Mouse (Mus musculus) limb, embryonic 14.5 days (tissue): Measurements from ENCODE around the gene Bche. TPM values are rescaled to one million over a fixed set of nuclear protein-coding genes. Genes with fewer than 3 reads are reported as not detected.

ENCODE experiments used
- ATAC-seq: fragments of 200-750 bp; cut with Nextera tagmentation; 2 replicates; pipeline ENCODE4 v1.8.0; 2017; ENCODE audit warnings: low read depth, moderate number of reproducible peaks, moderate TSS enrichment; ENCODE audit not compliant: low FRiP score
- DNase-seq: peaks from one replicate; pipeline ENCODE4 v3.0.0-alpha.2; 2015; ENCODE audit warnings: low spot score
- H3K27ac ChIP-seq: fragments of 300-500 bp; sonication (generic); replicated peaks from 2 replicates; pipeline ENCODE4 v1.5.1; 2014; ENCODE audit warnings: low read depth, mild to moderate bottlenecking, low read length, moderate library complexity, mixed read lengths
- H3K27me3 ChIP-seq: fragments of 300-500 bp; sonication (generic); 2 replicates; pipeline ENCODE4 v1.6.1; 2014; ENCODE audit warnings: low read length, mixed read lengths; ENCODE audit not compliant: control insufficient read depth, insufficient read depth
- H3K36me3 ChIP-seq: fragments of 300-500 bp; sonication (generic); 2 replicates; pipeline ENCODE4 v1.6.1; 2014; ENCODE audit warnings: mild to moderate bottlenecking, low read length, moderate library complexity, mixed read lengths; ENCODE audit not compliant: control insufficient read depth, insufficient read depth
- H3K4me1 ChIP-seq: fragments of 300-500 bp; sonication (generic); 2 replicates; pipeline ENCODE4 v1.6.1; 2014; ENCODE audit warnings: antibody characterized with exemption, low read length, mixed read lengths; ENCODE audit not compliant: control insufficient read depth, insufficient read depth
- H3K4me2 ChIP-seq: fragments of 300-500 bp; sonication (generic); replicated peaks from 2 replicates; pipeline ENCODE4 v1.6.1; 2014; ENCODE audit warnings: low read depth, mild to moderate bottlenecking, low read length, moderate library complexity; ENCODE audit not compliant: severe bottlenecking
- H3K4me3 ChIP-seq: fragments of 300-500 bp; sonication (generic); replicated peaks from 2 replicates; pipeline ENCODE4 v1.5.1; 2014; ENCODE audit warnings: low read length
- H3K9ac ChIP-seq: fragments of 300-500 bp; sonication (generic); 2 replicates; pipeline ENCODE4 v1.6.1; 2014; ENCODE audit warnings: mild to moderate bottlenecking, low read depth, low read length, moderate library complexity; ENCODE audit not compliant: severe bottlenecking
- H3K9me3 ChIP-seq: fragments of 300-500 bp; sonication (generic); 2 replicates; pipeline ENCODE4 v1.6.1; 2016; ENCODE audit warnings: low read length; ENCODE audit not compliant: control insufficient read depth
- POLR2A ChIP-seq: fragments of 200-500 bp; IDR thresholded peaks from 2 replicates; pipeline ENCODE4 v1.8.0; 2012; ENCODE audit warnings: inconsistent platforms, mild to moderate bottlenecking, moderate library complexity, borderline replicate concordance; ENCODE audit not compliant: insufficient read depth, insufficient read length; ENCODE audit errors: extremely low read depth
- WGBS: fragments of 180-500 bp; shearing (Covaris S2); extraction: QIAGEN DNeasy Blood & Tissue Kit; methylation state at CpG from one replicate; pipeline ENCODE4 v1.1.7; 2014; 5-methylcytosine and 5-hydroxymethylcytosine counted together
- polyA plus RNA-seq, 2 experiments: library from polyadenylated mRNA; depleted of rRNA in 1 of 2; stranded (reverse) in 1 of 2; unstranded in 1 of 2; fragments of >200 nt; fragmentation: Nextera tagmentation in 1 of 2; extraction: Ambion mirVana in 1 of 2; gene quantifications; 2 replicates each; pipeline versions ENCODE4 v1.2.1 to v1.2.3; 2012 to 2014

Bche gene
- polyA plus RNA-seq (2012; rRNA removed) = 1.5 and 1.7 TPM in 2 replicates
- polyA plus RNA-seq (2014; fragmentation: Nextera tagmentation; extraction: Ambion mirVana) = 3.9 and 4.0 TPM in 2 replicates

DNA sequence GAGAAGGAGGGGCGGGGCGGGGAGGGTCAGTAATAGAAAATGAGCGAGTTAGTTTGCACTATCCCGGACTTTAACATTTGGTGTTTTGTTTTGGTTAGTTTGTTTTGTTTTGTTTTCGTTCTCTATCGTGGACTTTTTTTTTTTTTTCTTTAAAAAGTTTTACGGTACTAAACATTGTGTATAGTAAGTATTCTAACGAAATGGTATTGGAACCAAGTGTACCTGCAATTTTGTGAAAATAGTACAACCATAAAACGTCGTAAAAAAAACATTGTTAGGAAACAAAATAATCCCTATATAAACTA, at the start of gene Bche:
TSS of gene Bche (minus strand) at position 6 of the 305 bp plus-strand sequence.
- WGBS = 10% methylated on average over 10 of the region's 10 CpGs
- DNase-seq (no peak), ATAC-seq (no peak)
- Histone ChIP-seq H3K36me3 (no peaks in the 10 kb centered on the region), H3K9me3 (no peaks in the 10 kb centered on the region), H3K4me3 (peak within 1 kb of the TSS; percentile 43), H3K9ac (peak within 1 kb of the TSS; percentile 60), H3K4me2 (peak within 1 kb of the TSS; percentile 58), H3K27me3 (no peaks in the 10 kb centered on the region), H3K27ac (no peak within 1 kb of the TSS), H3K4me1 (no peaks in the 10 kb centered on the region)
- TF ChIP-seq POLR2A = no peak

- TF ChIP-seq POLR2A = no peak
- no peaks in the 10 kb centered on the region for H3K27me3 ChIP-seq
- H3K27ac ChIP-seq = no peak overlapping the region
- no peaks in the 10 kb centered on the region for H3K9me3 ChIP-seq
- ATAC-seq (no peak), DNase-seq (no peak)
- no peaks in the 10 kb centered on the region for H3K4me1 ChIP-seq
- no peaks in the 10 kb centered on the region for H3K36me3 ChIP-seq
- no peak overlapping the region for H3K9ac ChIP-seq
- H3K4me2 ChIP-seq = no peak overlapping the region
- H3K4me3 ChIP-seq = no peak overlapping the region
These were observed 33.8 kb upstream of the Bche start for GRCm38 (mm10) chr3:73741998-73742397.

GRCm38 (mm10) chr3:73731677-73732076, 23.5 kb upstream of the Bche start:
- H3K4me3 ChIP-seq = no peak overlapping the region
- H3K4me1 ChIP-seq = no peaks in the 10 kb centered on the region
- H3K36me3 ChIP-seq = no peaks in the 10 kb centered on the region
- no peak overlapping the region for H3K4me2 ChIP-seq
- no peaks in the 10 kb centered on the region for H3K9me3 ChIP-seq
- WGBS = 50% methylated on average over 2 of the region's 2 CpGs
- DNase-seq (peak; percentile 71), ATAC-seq (no peak)
- H3K9ac ChIP-seq = no peak overlapping the region
- H3K27me3 ChIP-seq = no peaks in the 10 kb centered on the region
- no peak overlapping the region for H3K27ac ChIP-seq
- TF ChIP-seq POLR2A = no peak

- no peak for TF ChIP-seq POLR2A
- 75% methylated on average over 5 of the region's 5 CpGs for WGBS
- Histone ChIP-seq H3K27ac (no peak overlapping the region), H3K4me2 (no peak overlapping the region), H3K4me1 (no peaks in the 10 kb centered on the region), H3K9ac (no peak overlapping the region), H3K4me3 (no peak overlapping the region), H3K36me3 (no peaks in the 10 kb centered on the region), H3K9me3 (no peaks in the 10 kb centered on the region), H3K27me3 (no peaks in the 10 kb centered on the region)
- DNase-seq (no peak), ATAC-seq (no peak)
These were observed 21.3 kb upstream of the Bche start for GRCm38 (mm10) chr3:73729511-73729910.

DNA sequence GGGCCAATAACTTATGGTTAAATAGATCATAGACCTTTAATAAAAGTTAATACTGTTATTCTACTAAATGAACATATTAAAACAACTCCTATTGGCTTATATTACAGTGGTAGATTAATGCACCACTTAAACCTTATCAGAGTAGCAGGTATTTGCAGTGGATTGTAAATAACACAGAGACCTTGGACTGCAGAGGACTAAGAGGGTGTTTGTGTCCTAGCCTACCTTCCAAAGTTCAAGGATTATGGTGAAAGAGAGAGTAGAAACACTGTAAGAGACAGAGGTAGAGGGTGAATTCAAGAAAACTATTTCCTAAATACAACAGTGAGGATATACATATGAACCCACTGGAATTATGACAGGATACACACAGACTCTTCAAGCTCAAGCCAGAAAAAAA, 17.5 kb upstream of the Bche start:
- DNase-seq = no peak
- H3K27me3 ChIP-seq = no peaks in the 10 kb centered on the region
- ATAC-seq = no peak
- no peaks in the 10 kb centered on the region for H3K9me3 ChIP-seq
- H3K36me3 ChIP-seq = no peaks in the 10 kb centered on the region
- TF ChIP-seq POLR2A = no peak
- H3K4me3 ChIP-seq = no peak overlapping the region
- no peaks in the 10 kb centered on the region for H3K4me1 ChIP-seq
- H3K4me2 ChIP-seq = no peak overlapping the region
- no peak overlapping the region for H3K9ac ChIP-seq
- H3K27ac ChIP-seq = no peak overlapping the region

GRCm38 (mm10) chr3:73724869-73725268, 16.7 kb upstream of the Bche start:
- Histone ChIP-seq H3K4me2 (no peak overlapping the region), H3K9ac (no peak overlapping the region), H3K27me3 (no peaks in the 10 kb centered on the region), H3K36me3 (no peaks in the 10 kb centered on the region), H3K4me1 (no peaks in the 10 kb centered on the region), H3K27ac (no peak overlapping the region), H3K4me3 (no peak overlapping the region), H3K9me3 (no peaks in the 10 kb centered on the region)
- TF ChIP-seq POLR2A = no peak
- DNase-seq (no peak), ATAC-seq (no peak)
- 88% methylated on average over 1 of the region's 1 CpGs for WGBS
